10 mouse cellular contexts compared by ENCODE assay signal in the genomic region with DNA sequence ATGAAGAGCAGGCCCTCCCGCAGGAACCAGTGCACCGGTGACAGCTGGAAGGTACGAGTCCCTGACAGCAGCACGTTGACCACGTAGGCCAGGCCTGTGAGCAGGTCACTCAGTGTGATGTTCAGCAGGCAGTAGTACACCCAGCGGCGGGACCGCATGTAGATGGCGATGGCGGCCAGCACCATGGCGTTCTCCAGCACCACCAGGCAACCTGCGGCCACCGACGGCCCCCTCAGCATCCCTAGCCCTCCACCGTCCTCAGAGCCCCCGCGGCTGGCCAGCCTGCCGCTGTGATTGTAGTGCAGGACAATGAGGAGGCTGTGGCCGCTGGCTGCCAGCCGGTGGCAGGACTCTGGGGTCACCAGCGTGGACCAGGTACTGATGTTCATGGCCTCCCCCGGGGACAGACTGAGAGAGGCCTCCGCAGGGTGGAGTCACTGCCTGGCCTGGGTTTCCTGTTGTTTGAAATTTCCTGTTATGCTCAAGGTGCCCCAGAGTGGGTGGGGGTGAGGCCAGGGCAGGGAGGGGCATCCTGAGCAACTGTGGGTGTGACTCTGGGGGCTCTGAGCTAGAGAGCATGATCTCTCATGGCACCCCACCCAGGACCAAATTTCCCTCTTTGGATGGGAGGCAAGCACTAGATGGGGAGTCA. TPM values are rescaled to one million over a fixed set of nuclear protein-coding genes. Genes with fewer than 3 reads are reported as not detected.
DNase-seq lines count a peak whose midpoint lies in the region; ATAC-seq lines count a peak whose summit lies in the region.
"Had no signal": no experiment of that assay in that cellular context is flagged by ENCODE, and none has a peak within 500 bp of the region (broad histone marks: within the 10 kb centered on the region; RNA-seq: fewer than 3 reads in every experiment).

No protein-coding gene starts in this region.

- DNase-seq in adrenal gland, postnatal 14 days: peak; percentile 58
- DNase-seq in adrenal gland, adult 18-20 months (ENCODE audit: low spot score in 2 of 2): no peak
- peak; percentile 76 for DNase-seq in splenic B cell, adult 2 months (ENCODE audit: low read depth, low spot score)
- DNase-seq in ovary, postnatal 10 days (ENCODE audit: low spot score): no peak
- no peak for DNase-seq in urinary bladder, postnatal 14 days (ENCODE audit: low spot score)

- H3K4me2 ChIP-seq in neural tube, embryonic 12.5 days (replicated peaks): 0 out of 2 replicates have a peak overlapping the region, but pooled peaks have one; percentile 5
- H3K4me2 ChIP-seq in neural tube, embryonic 15.5 days: no peak overlapping the region
- peak overlapping the region; percentile 71 for H3K4me2 ChIP-seq in liver, embryonic 16.5 days (ENCODE audit: low read depth, low read length)
- H3K4me2 ChIP-seq: embryonic facial prominence, embryonic 15.5 days had no signal

- no peak overlapping the region for H3K9ac ChIP-seq in neural tube, embryonic 12.5 days
- no peak overlapping the region for H3K9ac ChIP-seq in neural tube, embryonic 15.5 days (replicated peaks)
- peak overlapping the region; percentile 58 for H3K9ac ChIP-seq in liver, embryonic 16.5 days (ENCODE audit: low read depth, low read length)
- H3K9ac ChIP-seq: embryonic facial prominence, embryonic 15.5 days had no signal

- no peaks in the 10 kb centered on the region for H3K9me3 ChIP-seq in neural tube, embryonic 12.5 days
- no peaks in the 10 kb centered on the region for H3K9me3 ChIP-seq in neural tube, embryonic 15.5 days (replicated peaks)
- H3K9me3 ChIP-seq in liver, embryonic 16.5 days (replicated peaks; ENCODE audit: control insufficient read depth, low read length): no peaks in the 10 kb centered on the region
- H3K9me3 ChIP-seq: embryonic facial prominence, embryonic 15.5 days had no signal

- WGBS in neural tube, embryonic 12.5 days: 81% methylated on average over 23 of the region's 23 CpGs
- 79% methylated on average over 23 of the region's 23 CpGs for WGBS in neural tube, embryonic 15.5 days
- WGBS in liver, embryonic 16.5 days (ENCODE audit: insufficient replicate concordance): 36% methylated on average over 23 of the region's 23 CpGs

- H3K27ac ChIP-seq in neural tube, embryonic 12.5 days: no peak overlapping the region
- no peak overlapping the region for H3K27ac ChIP-seq in neural tube, embryonic 15.5 days (replicated peaks)
- H3K27ac ChIP-seq in liver, embryonic 16.5 days (ENCODE audit: low read length): peak overlapping the region; percentile 39
- H3K27ac ChIP-seq: embryonic facial prominence, embryonic 15.5 days had no signal

- H3K27me3 ChIP-seq in neural tube, embryonic 12.5 days (replicated peaks): no peaks in the 10 kb centered on the region; the same call in 1 of the 2 replicates
- peaks cover 7% of the 10 kb centered on the region; the same call in 1 of the 2 replicates for H3K27me3 ChIP-seq in neural tube, embryonic 15.5 days (replicated peaks)
- H3K27me3 ChIP-seq in liver, embryonic 16.5 days (ENCODE audit: control insufficient read depth, insufficient read depth, low read depth, low read length): no peaks in the 10 kb centered on the region; the same call in 1 of the 2 replicates
- no peaks in the 10 kb centered on the region for H3K27me3 ChIP-seq in splenic B cell, adult 2 months (ENCODE audit: control insufficient read depth, insufficient read depth, low read length, poor library complexity, severe bottlenecking)

- ATAC-seq in neural tube, embryonic 12.5 days (ENCODE audit: low FRiP score, low read depth): no peak
- no peak for ATAC-seq in neural tube, embryonic 15.5 days (ENCODE audit: low FRiP score)
- no peak for ATAC-seq in liver, embryonic 16.5 days (ENCODE audit: low read depth)

- H3K36me3 ChIP-seq in neural tube, embryonic 12.5 days: no peaks in the 10 kb centered on the region
- no peaks in the 10 kb centered on the region for H3K36me3 ChIP-seq in neural tube, embryonic 15.5 days
- no peaks in the 10 kb centered on the region for H3K36me3 ChIP-seq in liver, embryonic 16.5 days (ENCODE audit: control insufficient read depth, insufficient read depth)
- no peaks in the 10 kb centered on the region for H3K36me3 ChIP-seq in splenic B cell, adult 2 months (ENCODE audit: control insufficient read depth, insufficient read depth, low read length, poor library complexity, severe bottlenecking)
- H3K36me3 ChIP-seq: embryonic facial prominence, embryonic 15.5 days had no signal

- H3K4me3 ChIP-seq in neural tube, embryonic 12.5 days: no peak overlapping the region
- H3K4me3 ChIP-seq in neural tube, embryonic 15.5 days (replicated peaks): no peak overlapping the region
- H3K4me3 ChIP-seq in liver, embryonic 16.5 days (ENCODE audit: low read depth, low read length): peak overlapping the region; percentile 83
- H3K4me3 ChIP-seq: embryonic facial prominence, embryonic 15.5 days; myocyte had no signal

- H3K4me1 ChIP-seq in neural tube, embryonic 12.5 days: peaks cover 12% of the 10 kb centered on the region
- H3K4me1 ChIP-seq in neural tube, embryonic 15.5 days: peaks cover 32% of the 10 kb centered on the region
- H3K4me1 ChIP-seq in liver, embryonic 16.5 days (ENCODE audit: control insufficient read depth, low read depth, low read length): peaks cover 47% of the 10 kb centered on the region

RNA-seq across cellular contexts. Expression of gene S1pr4, which starts 0.6 kb away (rescaled TPM):
- total RNA-seq in adrenal gland, postnatal 14 days (2021): 2.3 and 7.4 TPM in 2 replicates
- total RNA-seq in adrenal gland, adult 18-20 months (2021): 1 to 10 TPM; 1.3 to 1.4 TPM
- polyA plus RNA-seq in neural tube, embryonic 12.5 days (2016; fragmentation: Nextera tagmentation; extraction: Ambion mirVana): 0.51 and 0.56 TPM in 2 replicates
- polyA plus RNA-seq in neural tube, embryonic 15.5 days (2015; fragmentation: Nextera tagmentation; extraction: Ambion mirVana): 0.69 and 2.1 TPM in 2 replicates
- 4.8 and 5.3 TPM in 2 replicates for polyA plus RNA-seq in liver, embryonic 16.5 days (2015; fragmentation: Nextera tagmentation; extraction: Ambion mirVana)
- polyA plus RNA-seq: myocyte had no signal

RNA-seq across cellular contexts. Expression of gene Ncln, which starts 3.2 kb away (rescaled TPM):
- 102 and 107 TPM in 2 replicates for total RNA-seq in adrenal gland, postnatal 14 days (2021)
- total RNA-seq in adrenal gland, adult 18-20 months (2021): 100 to 1,000 TPM; 106 to 118 TPM
- polyA plus RNA-seq in neural tube, embryonic 12.5 days (2016; fragmentation: Nextera tagmentation; extraction: Ambion mirVana): 73.2 and 78.4 TPM in 2 replicates
- 68.5 and 70.3 TPM in 2 replicates for polyA plus RNA-seq in neural tube, embryonic 15.5 days (2015; fragmentation: Nextera tagmentation; extraction: Ambion mirVana)
- polyA plus RNA-seq in liver, embryonic 16.5 days (2015; fragmentation: Nextera tagmentation; extraction: Ambion mirVana): 39.3 and 47.1 TPM in 2 replicates

RNA-seq across cellular contexts. Expression of gene Celf5, which starts 16.9 kb away (rescaled TPM):
- 0.48 and 0.98 TPM in 2 replicates for total RNA-seq in adrenal gland, postnatal 14 days (2021)
- under 1 TPM; 0.42 to 0.50 TPM for total RNA-seq in adrenal gland, adult 18-20 months (2021)
- polyA plus RNA-seq in neural tube, embryonic 12.5 days (2016; fragmentation: Nextera tagmentation; extraction: Ambion mirVana): 32.3 and 33.0 TPM in 2 replicates
- 54.8 and 62.5 TPM in 2 replicates for polyA plus RNA-seq in neural tube, embryonic 15.5 days (2015; fragmentation: Nextera tagmentation; extraction: Ambion mirVana)
- 0.05 TPM in 1 of 2 replicates, not detected in the other for polyA plus RNA-seq in liver, embryonic 16.5 days (2015; fragmentation: Nextera tagmentation; extraction: Ambion mirVana)

RNA-seq across cellular contexts. Expression of gene Gna15, which starts 24.6 kb away (rescaled TPM):
- total RNA-seq in adrenal gland, postnatal 14 days (2021): 0.85 and 1.9 TPM in 2 replicates
- total RNA-seq in adrenal gland, adult 18-20 months (2021): 1 to 10 TPM; 1.7 to 2.6 TPM
- 0.81 and 1.2 TPM in 2 replicates for polyA plus RNA-seq in neural tube, embryonic 12.5 days (2016; fragmentation: Nextera tagmentation; extraction: Ambion mirVana)
- 1.7 and 2.6 TPM in 2 replicates for polyA plus RNA-seq in neural tube, embryonic 15.5 days (2015; fragmentation: Nextera tagmentation; extraction: Ambion mirVana)
- 4.3 and 4.4 TPM in 2 replicates for polyA plus RNA-seq in liver, embryonic 16.5 days (2015; fragmentation: Nextera tagmentation; extraction: Ambion mirVana)
- polyA plus RNA-seq: myocyte had no signal

RNA-seq across cellular contexts. Expression of gene Nfic, which starts 43.9 kb away (rescaled TPM):
- total RNA-seq in adrenal gland, postnatal 14 days (2021): 90.1 and 104 TPM in 2 replicates
- total RNA-seq in adrenal gland, adult 18-20 months (2021): 10 to 100 TPM; 69.1 to 78.7 TPM
- polyA plus RNA-seq in neural tube, embryonic 12.5 days (2016; fragmentation: Nextera tagmentation; extraction: Ambion mirVana): 21.7 and 22.2 TPM in 2 replicates
- polyA plus RNA-seq in neural tube, embryonic 15.5 days (2015; fragmentation: Nextera tagmentation; extraction: Ambion mirVana): 35.0 and 35.8 TPM in 2 replicates
- 10.2 and 12.0 TPM in 2 replicates for polyA plus RNA-seq in liver, embryonic 16.5 days (2015; fragmentation: Nextera tagmentation; extraction: Ambion mirVana)

Comparison
In these comparisons a context has a peak if more than half of its experiments do, and no peak if none do; other contexts are left out.
1. DNase-seq: peak in adrenal gland, postnatal 14 days (single experiment) and splenic B cell, adult 2 months (single experiment); none in adrenal gland, adult 18-20 months (0 of 2), ovary, postnatal 10 days (single experiment) and urinary bladder, postnatal 14 days (single experiment).
2. RNA of gene Celf5, which starts 16.9 kb away (polyA plus RNA-seq): 54.8 to 62.5 TPM in neural tube, embryonic 15.5 days and 32.3 to 33.0 TPM in neural tube, embryonic 12.5 days; 0.05 TPM in liver, embryonic 16.5 days; every median in the first group is over 10 times any median in the second.